Mouse (Mus musculus) liver, embryonic 14.5 days (tissue): ENCODE results near the gene Nt5dc1.

Experiments
- CTCF ChIP-seq: IDR thresholded peaks from 2 replicates; pipeline ENCODE4 v1.5.1; 2016; ENCODE audit warnings: antibody characterized with exemption, low read depth, control low read depth
- EP300 ChIP-seq: IDR thresholded peaks from 2 replicates; pipeline ENCODE4 v1.6.1; 2016; ENCODE audit warnings: antibody characterized with exemption, low read depth

GRCm38 (mm10) chr10:34399267-34399666, 19.1 kb downstream of the Nt5dc1 start:
- no peak for TF ChIP-seq CTCF
- TF ChIP-seq EP300: no peak
